Mouse (Mus musculus) MEL (cell line): ENCODE measurements around the gene Prdm16.

ENCODE experiments used
- CTCF ChIP-seq, 3 experiments: IDR thresholded peaks in 2 of 3; conservative IDR thresholded peaks in 1 of 3; 2 replicates each; pipeline ENCODE4 v1.5.1; 2011 to 2012; ENCODE audit warnings: low read length in 3 of 3, low read depth in 2 of 3, mild to moderate bottlenecking in 2 of 3, improper control_type of control experiment in 1 of 3, inconsistent platforms in 1 of 3, mixed read lengths in 1 of 3, moderate library complexity in 1 of 3; ENCODE audit not compliant: control insufficient read depth in 1 of 3, insufficient read depth in 1 of 3, poor library complexity in 1 of 3, severe bottlenecking in 1 of 3
- ELF1 ChIP-seq: IDR thresholded peaks from 2 replicates; pipeline ENCODE4 v1.6.1; 2014; ENCODE audit warnings: low read depth, mild to moderate bottlenecking, inconsistent platforms, low read length, improper control_type of control experiment, moderate library complexity
- EP300 ChIP-seq, 2 experiments: IDR thresholded peaks; 2 replicates each; pipeline ENCODE4 v1.6.1; 2011; ENCODE audit warnings: improper control_type of control experiment in 2 of 2, low read length in 2 of 2, low read depth in 1 of 2, mild to moderate bottlenecking in 1 of 2
- GATA1 ChIP-seq: IDR thresholded peaks from 2 replicates; pipeline ENCODE4 v1.6.1; 2011; ENCODE audit warnings: low read depth, low read length, improper control_type of control experiment
- MAFK ChIP-seq: IDR thresholded peaks from 2 replicates; pipeline ENCODE4 v1.6.1; 2011; ENCODE audit warnings: low read depth, mild to moderate bottlenecking, low read length, improper control_type of control experiment, borderline replicate concordance
- MAX ChIP-seq: IDR thresholded peaks from 2 replicates; pipeline ENCODE4 v1.6.1; 2011; ENCODE audit warnings: low read length, improper control_type of control experiment
- MEF2A ChIP-seq: IDR thresholded peaks from 2 replicates; pipeline ENCODE4 v1.6.1; 2014; ENCODE audit warnings: low read depth, mild to moderate bottlenecking, inconsistent platforms, low read length, improper control_type of control experiment; ENCODE audit not compliant: poor library complexity, insufficient replicate concordance, severe bottlenecking; ENCODE audit errors: extremely low read depth
- POLR2A ChIP-seq, 2 experiments: IDR thresholded peaks; 2 replicates each; pipeline ENCODE4 v1.6.1; 2011 to 2012; ENCODE audit warnings: low read length in 2 of 2, mild to moderate bottlenecking in 2 of 2, control low read depth in 1 of 2, improper control_type of control experiment in 1 of 2, low read depth in 1 of 2, moderate library complexity in 1 of 2; ENCODE audit not compliant: control insufficient read depth in 1 of 2, insufficient read depth in 1 of 2, poor library complexity in 1 of 2
- RCOR1 ChIP-seq: IDR thresholded peaks from 2 replicates; pipeline ENCODE4 v1.6.1; 2012; ENCODE audit warnings: low read depth, mild to moderate bottlenecking, inconsistent platforms, low read length, improper control_type of control experiment
- TCF12 ChIP-seq: IDR thresholded peaks from 2 replicates; pipeline ENCODE4 v1.6.1; 2014; ENCODE audit warnings: low read depth, mild to moderate bottlenecking, inconsistent platforms, low read length, improper control_type of control experiment, moderate library complexity
- UBTF ChIP-seq: IDR thresholded peaks from 2 replicates; pipeline ENCODE4 v1.6.1; 2012; ENCODE audit warnings: low read depth, mild to moderate bottlenecking, inconsistent platforms, low read length, improper control_type of control experiment, moderate library complexity, borderline replicate concordance; ENCODE audit not compliant: insufficient read depth
- USF2 ChIP-seq, 2 experiments: IDR thresholded peaks; 2 replicates each; pipeline ENCODE4 v1.6.1; 2011 to 2012; ENCODE audit warnings: improper control_type of control experiment in 2 of 2, low read length in 2 of 2, borderline replicate concordance in 1 of 2, inconsistent platforms in 1 of 2, low read depth in 1 of 2, mild to moderate bottlenecking in 1 of 2; ENCODE audit not compliant: insufficient read depth in 1 of 2

GRCm38 (mm10) chr4:154547176-154547855 is 89.4 kb downstream of the Prdm16 start:
- TF ChIP-seq POLR2A (IDR thresholded peaks at IDR 0.05; ENCODE audit: control insufficient read depth in 1 of 2, insufficient read depth in 1 of 2, low read depth in 1 of 2, low read length in 2 of 2, poor library complexity in 1 of 2): no peak
- TF ChIP-seq GATA1: no peak
- no peak for TF ChIP-seq UBTF
- no peak for TF ChIP-seq RCOR1
- no peak for TF ChIP-seq CTCF (IDR thresholded peaks at IDR 0.05 in 2 of 3, conservative IDR thresholded peaks at IDR 0.05 in 1 of 3; ENCODE audit: control insufficient read depth in 1 of 3, insufficient read depth in 1 of 3, low read depth in 2 of 3, low read length in 3 of 3, poor library complexity in 1 of 3, severe bottlenecking in 1 of 3)
- TF ChIP-seq EP300 (IDR thresholded peaks at IDR 0.05; ENCODE audit: low read depth in 1 of 2, low read length in 2 of 2): no peak
- TF ChIP-seq TCF12: no peak
- TF ChIP-seq MEF2A: no peak
- no peak for TF ChIP-seq USF2 (IDR thresholded peaks at IDR 0.05; ENCODE audit: borderline replicate concordance in 1 of 2, insufficient read depth in 1 of 2, low read depth in 1 of 2, low read length in 2 of 2)
- TF ChIP-seq MAFK: no peak
- TF ChIP-seq ELF1: no peak
- TF ChIP-seq MAX: no peak
